Mouse (Mus musculus) B cell, adult (primary cell): Measurements from ENCODE around the gene Gm14406. TPM values are rescaled to one million over a fixed set of nuclear protein-coding genes. Genes with fewer than 3 reads are reported as not detected.

Experiments
- total RNA-seq: library from RNA; stranded (reverse); gene quantifications from 4 replicates; pipeline ENCODE4 v1.2.4, GENCODE M21; 2023; ENCODE audit not compliant: inconsistent age

Gene Gm14406
- not detected in 4 replicates for total RNA-seq

GRCm38 (mm10) chr2:177577998-177578397 lies at the start of gene Gm14406:
Gm14406 (minus strand) TSS chr2:177578210.

Other genes with a start within 250 kb of the Gm14406 start
- 0.55 to 3.1 TPM (median 2.0 TPM) in 4 replicates for gene Gm14418, start 179.9 kb downstream of the Gm14406 start, total RNA-seq
- gene Zfp970, start 113.5 kb downstream of the Gm14406 start, total RNA-seq: 1.5 to 2.9 TPM (median 2.3 TPM) in 4 replicates
- 2.1 to 4.7 TPM (median 3.3 TPM) in 4 replicates for gene Gm14403, start 80.0 kb downstream of the Gm14406 start, total RNA-seq
- gene Gm14322, start 181.1 kb upstream of the Gm14406 start, total RNA-seq: 4.0 to 5.6 TPM (median 4.6 TPM) in 4 replicates